Mouse (Mus musculus) intestine, embryonic 15.5 days (tissue): ENCODE results near the gene Fundc1. TPM values are rescaled to one million over a fixed set of nuclear protein-coding genes. Genes with fewer than 3 reads are reported as not detected.
A peak's percentile ranks its signal among the peaks of the same experiment; 100 is the strongest.
"Not testable (repeated sequence)": the region's sequence is repeated elsewhere in the genome, so short reads cannot be mapped to it uniquely, and the experiment has no call there.

ENCODE experiments used
- ATAC-seq: fragments of 200-750 bp; cut with Nextera tagmentation; 2 replicates; pipeline ENCODE4 v1.8.0; 2017; ENCODE audit warnings: moderate TSS enrichment, moderate library complexity
- H3K27ac ChIP-seq: fragments of 300-500 bp; sonication (generic); 2 replicates; pipeline ENCODE4 v1.5.1; 2015; ENCODE audit warnings: mild to moderate bottlenecking, inconsistent platforms
- H3K27me3 ChIP-seq: fragments of 300-500 bp; sonication (generic); replicated peaks from 2 replicates; pipeline ENCODE4 v1.6.1; 2015; ENCODE audit warnings: inconsistent platforms
- H3K36me3 ChIP-seq: fragments of 300-500 bp; sonication (generic); 2 replicates; pipeline ENCODE4 v1.6.1; 2015; ENCODE audit warnings: inconsistent platforms
- H3K4me1 ChIP-seq: fragments of 300-500 bp; sonication (generic); replicated peaks from 2 replicates; pipeline ENCODE4 v1.6.1; 2015; ENCODE audit warnings: inconsistent platforms
- H3K4me2 ChIP-seq: fragments of 300-500 bp; sonication (generic); replicated peaks from 2 replicates; pipeline ENCODE4 v1.6.1; 2015; ENCODE audit warnings: mild to moderate bottlenecking, inconsistent platforms
- H3K4me3 ChIP-seq: fragments of 300-500 bp; sonication (generic); replicated peaks from 2 replicates; pipeline ENCODE4 v1.5.1; 2015; ENCODE audit warnings: inconsistent platforms
- H3K9ac ChIP-seq: fragments of 300-500 bp; sonication (generic); 2 replicates; pipeline ENCODE4 v1.6.1; 2015; ENCODE audit warnings: inconsistent platforms
- H3K9me3 ChIP-seq: fragments of 300-500 bp; sonication (generic); 2 replicates; pipeline ENCODE4 v1.6.1; 2016; ENCODE audit warnings: inconsistent platforms
- WGBS: fragments of 180-500 bp; shearing (Covaris S2); methylation state at CpG from one replicate; pipeline ENCODE4 v1.1.7; 2015; 5-methylcytosine and 5-hydroxymethylcytosine counted together
- polyA plus RNA-seq: library from polyadenylated mRNA; unstranded; fragments of >200 nt; fragmentation: Nextera tagmentation; extraction: Ambion mirVana; gene quantifications from 2 replicates; pipeline ENCODE4 v1.2.1, GENCODE M21; 2015

Fundc1 gene
- polyA plus RNA-seq, result 46.8 and 52.9 TPM in 2 replicates

DNA sequence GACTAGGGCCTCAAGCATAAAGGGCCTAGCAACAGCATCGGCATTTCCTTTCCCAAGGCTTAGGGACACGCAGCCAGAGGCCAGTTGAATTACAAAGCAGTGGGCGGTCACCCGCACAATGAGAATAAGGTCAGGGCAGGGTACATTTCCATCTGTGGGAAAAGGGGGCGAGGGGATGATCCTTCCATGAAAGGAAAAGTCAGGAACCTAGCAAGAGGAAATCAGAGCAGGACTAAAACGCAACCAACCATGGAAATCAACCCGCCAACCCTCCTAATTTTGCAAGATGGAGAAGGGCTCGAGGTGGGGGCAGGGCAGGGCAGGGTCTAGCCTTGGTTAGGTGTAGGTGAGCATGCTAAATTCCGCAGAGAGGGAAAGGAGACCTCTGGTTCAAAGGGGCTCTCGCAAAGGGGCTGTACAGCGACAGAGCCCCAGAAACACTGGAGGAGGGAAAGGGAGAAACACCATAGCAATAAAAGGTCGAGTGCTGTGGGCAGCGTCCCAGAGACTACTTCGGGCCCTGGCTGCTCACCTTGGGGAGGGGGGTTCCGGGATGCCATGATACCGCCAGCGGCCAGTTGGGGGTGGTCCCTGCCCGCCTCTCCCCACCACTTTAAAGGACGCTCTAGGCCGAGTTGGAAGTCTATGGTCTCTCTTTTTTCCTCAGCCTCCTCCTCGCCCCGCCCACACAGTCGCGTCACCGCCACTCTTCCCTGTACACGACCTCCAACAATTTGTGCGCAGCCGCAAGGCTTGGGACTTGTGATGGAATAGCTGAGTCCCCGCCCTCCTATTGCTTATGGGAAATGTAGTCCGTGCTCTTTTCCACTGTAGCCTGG, at the start of gene Fundc1:
Gene Fundc1 (minus strand): TSS at position 705 of the 839 bp plus-strand sequence.
- no peaks in the 10 kb centered on the region for H3K36me3 ChIP-seq
- peak within 1 kb of the TSS; percentile 52 for H3K9ac ChIP-seq
- H3K4me1 ChIP-seq, result no peaks in the 10 kb centered on the region
- H3K27ac ChIP-seq, result peak within 1 kb of the TSS; percentile 71
- peak within 1 kb of the TSS; percentile 48 for H3K4me3 ChIP-seq
- H3K9me3 ChIP-seq, result no peaks in the 10 kb centered on the region
- ATAC-seq, result peak; percentile 99
- H3K27me3 ChIP-seq, result no peaks in the 10 kb centered on the region
- H3K4me2 ChIP-seq, result peak within 1 kb of the TSS; percentile 48
- 16% methylated on average over 28 of the region's 30 CpGs for WGBS

DNA sequence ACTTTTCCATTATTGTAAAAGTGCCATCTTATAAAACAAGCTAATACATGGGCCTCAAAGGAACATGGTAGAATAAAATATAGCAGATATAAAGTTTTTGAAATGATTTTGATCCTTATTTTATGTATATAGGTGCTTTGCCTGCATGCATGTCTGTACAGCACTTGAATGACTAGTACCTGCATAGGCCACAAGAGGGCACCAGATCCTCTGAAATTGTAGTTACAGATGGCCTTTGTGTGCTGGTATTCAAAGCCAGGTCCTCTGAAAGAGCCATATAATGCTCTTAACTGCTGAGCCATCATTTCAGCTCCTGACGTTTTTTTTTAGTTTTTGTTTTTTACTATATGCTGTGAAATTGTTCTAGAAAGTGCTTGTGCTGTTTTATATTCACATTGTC, 39.1 kb upstream of the Fundc1 start:
- Histone ChIP-seq H3K9ac (no peak overlapping the region), H3K36me3 (no peaks in the 10 kb centered on the region), H3K27me3 (no peaks in the 10 kb centered on the region), H3K4me2 (no peak overlapping the region), H3K4me1 (no peaks in the 10 kb centered on the region), H3K4me3 (no peak overlapping the region), H3K27ac (no peak overlapping the region), H3K9me3 (no peaks in the 10 kb centered on the region)
- ATAC-seq, result no peak
- WGBS, result 80% methylated on average over 1 of the region's 1 CpGs

DNA sequence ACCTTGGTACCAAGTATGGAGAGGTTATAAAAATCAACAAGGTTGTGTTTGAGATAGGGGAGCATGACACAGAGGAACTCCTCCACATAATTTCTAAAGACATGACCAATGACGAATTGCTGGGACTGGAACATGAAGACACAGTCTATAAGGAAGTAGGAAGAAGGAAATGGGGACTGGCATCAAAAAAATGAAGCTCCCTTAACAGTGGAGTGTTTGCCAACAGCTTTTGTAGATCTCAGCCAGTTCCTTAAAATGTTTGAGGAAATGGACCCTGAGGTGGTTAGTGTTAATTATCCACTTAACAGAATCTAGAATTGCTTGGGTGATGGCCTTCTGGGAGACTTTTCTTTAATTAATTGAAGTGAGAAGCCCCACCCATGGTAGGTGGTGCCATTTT, 36.6 kb upstream of the Fundc1 start:
- Histone ChIP-seq H3K4me2 (no peak overlapping the region), H3K4me3 (no peak overlapping the region), H3K27ac (no peak overlapping the region), H3K9ac (no peak overlapping the region), H3K4me1 (no peaks in the 10 kb centered on the region), H3K9me3 (no peaks in the 10 kb centered on the region), H3K27me3 (no peaks in the 10 kb centered on the region), H3K36me3 (no peaks in the 10 kb centered on the region)
- WGBS, result 67% methylated on average over 1 of the region's 1 CpGs
- no peak for ATAC-seq

DNA sequence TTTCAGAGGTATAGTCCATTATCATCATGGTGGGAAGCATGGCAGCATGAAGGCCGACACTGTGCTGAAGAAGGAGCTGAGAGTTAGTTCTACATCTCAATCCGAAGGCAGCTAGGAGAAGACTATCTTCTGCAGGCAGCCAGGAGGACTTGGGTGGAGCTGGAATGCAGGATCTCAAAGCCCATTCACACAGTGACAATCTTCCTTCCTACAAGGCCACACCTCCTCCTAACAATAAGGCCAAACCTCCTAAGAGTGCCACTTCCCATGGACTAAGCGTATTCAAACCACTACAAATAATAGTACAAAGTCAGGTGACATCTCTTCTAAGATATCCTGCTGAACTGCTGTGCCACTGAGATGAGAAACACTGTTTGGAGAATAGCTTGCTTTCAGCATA, 35.5 kb upstream of the Fundc1 start:
- ATAC-seq, result no peak
- Histone ChIP-seq H3K4me1 (no peaks in the 10 kb centered on the region), H3K27ac (no peak overlapping the region), H3K4me2 (no peak overlapping the region), H3K36me3 (no peaks in the 10 kb centered on the region), H3K9ac (no peak overlapping the region), H3K9me3 (no peaks in the 10 kb centered on the region), H3K27me3 (no peaks in the 10 kb centered on the region), H3K4me3 (no peak overlapping the region)
- 74% methylated on average over 3 of the region's 3 CpGs for WGBS

DNA sequence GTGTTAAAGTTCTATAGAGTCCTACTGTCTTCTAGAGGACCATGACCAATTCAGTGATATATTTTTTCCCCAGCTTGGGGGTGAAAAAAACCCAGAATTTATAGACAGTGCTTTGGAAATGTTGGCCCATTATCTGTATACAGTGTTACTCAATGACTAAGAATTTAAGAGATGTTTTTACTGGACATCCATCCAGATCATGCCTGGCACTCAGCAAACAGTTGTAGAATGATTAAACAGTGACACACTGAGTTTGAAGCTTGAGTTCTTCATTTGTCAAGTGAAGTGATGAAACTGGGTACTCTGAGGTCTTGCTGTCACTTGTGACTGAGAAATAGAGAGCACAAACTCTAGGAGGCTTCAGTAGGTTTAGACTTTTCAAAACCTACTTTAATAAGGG, 21.2 kb upstream of the Fundc1 start:
- ATAC-seq, result no peak
- Histone ChIP-seq H3K9ac (no peak overlapping the region), H3K27me3 (no peaks in the 10 kb centered on the region), H3K27ac (no peak overlapping the region), H3K4me2 (no peak overlapping the region), H3K36me3 (no peaks in the 10 kb centered on the region), H3K4me3 (no peak overlapping the region), H3K4me1 (no peaks in the 10 kb centered on the region), H3K9me3 (no peaks in the 10 kb centered on the region)

DNA sequence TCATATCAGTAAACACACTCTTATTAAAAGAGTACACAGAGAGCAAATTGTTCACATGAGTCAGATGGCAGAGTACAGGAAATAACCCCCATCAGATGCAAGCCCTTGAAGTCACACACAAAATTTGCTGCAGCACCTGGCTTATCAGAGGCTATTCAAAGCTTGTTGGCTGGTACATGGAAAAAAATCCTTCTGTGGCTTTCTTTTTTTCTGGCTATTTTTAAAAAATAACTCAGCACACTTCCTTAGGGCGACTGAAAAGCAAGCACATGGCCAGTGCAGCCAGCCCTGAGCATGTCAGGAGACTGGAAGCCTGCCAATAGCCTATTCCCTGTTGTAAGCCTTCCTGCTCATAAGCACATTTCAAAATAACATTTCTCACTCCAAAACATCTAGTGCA, 18.6 kb upstream of the Fundc1 start:
- WGBS, result 25% methylated on average over 1 of the region's 1 CpGs
- Histone ChIP-seq H3K27ac (no peak overlapping the region), H3K27me3 (no peaks in the 10 kb centered on the region), H3K4me1 (no peaks in the 10 kb centered on the region), H3K36me3 (no peaks in the 10 kb centered on the region), H3K4me2 (no peak overlapping the region), H3K9ac (no peak overlapping the region), H3K9me3 (no peaks in the 10 kb centered on the region), H3K4me3 (no peak overlapping the region)
- ATAC-seq, result no peak

DNA sequence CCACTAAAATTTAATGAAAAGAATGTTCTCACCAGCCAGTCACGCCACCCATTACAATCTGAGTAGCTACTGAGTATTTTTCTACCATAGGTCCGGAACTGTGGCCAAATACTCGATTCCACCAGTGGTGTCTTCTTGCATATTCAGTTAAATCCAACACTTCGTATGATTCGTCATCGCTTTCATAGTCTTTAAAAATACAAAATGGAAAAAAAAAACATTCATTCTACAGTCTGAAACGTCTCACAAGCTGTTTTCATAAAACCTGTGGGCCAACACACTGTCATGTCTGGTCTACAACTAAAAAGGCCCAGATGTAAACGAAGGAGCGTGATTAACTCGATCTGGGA, 879 bp downstream of the Fundc1 start:
- 32% methylated on average over 10 of the region's 10 CpGs for WGBS
- H3K27ac ChIP-seq, result peak overlapping the region; percentile 71

DNA sequence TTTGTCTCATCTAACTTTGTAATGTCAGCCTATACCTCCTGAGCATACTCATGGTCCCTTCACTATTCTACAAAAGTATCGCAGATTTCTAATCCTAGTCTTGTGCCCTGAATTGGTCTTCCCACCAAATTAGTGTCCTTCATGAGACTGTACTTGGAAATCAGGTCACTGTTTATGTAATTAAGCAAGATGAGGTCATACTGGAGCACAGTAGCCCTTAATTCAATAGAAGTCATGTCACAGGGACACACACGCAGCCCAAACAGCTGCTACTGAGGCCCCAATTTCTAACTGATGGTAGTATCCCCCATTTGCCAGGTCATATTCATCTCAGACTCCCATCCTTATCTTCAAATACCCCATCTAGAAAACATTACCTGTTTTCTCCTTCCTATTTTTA, 3.5 kb downstream of the Fundc1 start:
- H3K27ac ChIP-seq, result no peak overlapping the region
- no peak for ATAC-seq
- H3K4me2 ChIP-seq, result no peak overlapping the region
- no peaks in the 10 kb centered on the region for H3K9me3 ChIP-seq
- H3K27me3 ChIP-seq, result no peaks in the 10 kb centered on the region
- H3K4me1 ChIP-seq, result no peaks in the 10 kb centered on the region
- H3K9ac ChIP-seq, result no peak overlapping the region
- H3K36me3 ChIP-seq, result no peaks in the 10 kb centered on the region
- H3K4me3 ChIP-seq, result no peak overlapping the region
- WGBS, result 82% methylated on average over 2 of the region's 2 CpGs

More for the DNA sequence above, 879 bp downstream of the Fundc1 start:
- Histone ChIP-seq H3K4me1 (no peaks in the 10 kb centered on the region), H3K27me3 (no peaks in the 10 kb centered on the region), H3K36me3 (no peaks in the 10 kb centered on the region), H3K9ac (no peak overlapping the region), H3K4me3 (peak overlapping the region; percentile 48), H3K4me2 (peak overlapping the region; percentile 48), H3K9me3 (no peaks in the 10 kb centered on the region)
- no peak for ATAC-seq

DNA sequence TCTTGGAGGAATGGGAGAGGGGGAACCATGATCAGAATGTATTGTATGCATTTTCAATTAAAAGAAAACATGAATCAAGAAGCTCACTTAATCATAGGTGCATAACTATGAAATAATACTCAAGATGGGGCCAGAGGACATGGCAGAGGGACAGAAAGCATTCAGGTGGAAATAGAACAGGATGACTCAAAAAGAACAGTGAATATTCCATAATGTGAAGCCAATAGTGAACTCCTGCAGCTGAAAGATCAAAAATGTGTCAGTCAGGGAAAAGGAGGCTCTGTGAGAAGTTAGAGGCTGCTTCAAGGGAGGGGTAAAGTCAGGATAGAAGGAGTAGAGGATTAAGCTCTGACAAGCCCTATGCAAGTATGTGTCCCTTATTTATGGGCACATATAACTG, 6.4 kb downstream of the Fundc1 start:
- ATAC-seq, result no peak
- Histone ChIP-seq H3K4me2 (no peak overlapping the region), H3K27me3 (no peaks in the 10 kb centered on the region), H3K27ac (no peak overlapping the region), H3K36me3 (no peaks in the 10 kb centered on the region), H3K9ac (no peak overlapping the region), H3K4me3 (no peak overlapping the region), H3K9me3 (no peaks in the 10 kb centered on the region), H3K4me1 (no peaks in the 10 kb centered on the region)

DNA sequence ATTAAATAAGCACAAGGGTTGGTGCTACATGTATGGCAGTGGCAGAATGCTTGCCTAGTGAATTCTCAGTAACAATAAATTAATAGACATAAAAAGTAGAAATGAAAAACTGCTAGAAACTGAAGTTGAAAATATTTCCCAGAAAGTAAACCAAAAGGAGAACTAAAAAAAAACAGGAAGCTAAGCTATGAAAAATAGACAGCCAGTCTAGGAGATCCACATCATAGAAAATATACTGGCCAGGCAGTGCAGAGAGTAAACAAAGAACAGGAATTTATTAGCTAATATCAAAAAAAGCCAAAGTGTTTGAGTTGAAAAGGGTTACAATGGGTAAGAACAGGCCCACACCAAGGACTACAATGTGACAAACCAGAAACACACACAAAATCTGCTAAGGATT, 7.4 kb downstream of the Fundc1 start:
- ATAC-seq, result no peak
- no peak overlapping the region for H3K27ac ChIP-seq
- no peaks in the 10 kb centered on the region for H3K27me3 ChIP-seq
- H3K4me2 ChIP-seq, result no peak overlapping the region
- no peaks in the 10 kb centered on the region for H3K4me1 ChIP-seq
- no peaks in the 10 kb centered on the region for H3K36me3 ChIP-seq
- no peak overlapping the region for H3K9ac ChIP-seq
- H3K4me3 ChIP-seq, result no peak overlapping the region
- no peaks in the 10 kb centered on the region for H3K9me3 ChIP-seq

DNA sequence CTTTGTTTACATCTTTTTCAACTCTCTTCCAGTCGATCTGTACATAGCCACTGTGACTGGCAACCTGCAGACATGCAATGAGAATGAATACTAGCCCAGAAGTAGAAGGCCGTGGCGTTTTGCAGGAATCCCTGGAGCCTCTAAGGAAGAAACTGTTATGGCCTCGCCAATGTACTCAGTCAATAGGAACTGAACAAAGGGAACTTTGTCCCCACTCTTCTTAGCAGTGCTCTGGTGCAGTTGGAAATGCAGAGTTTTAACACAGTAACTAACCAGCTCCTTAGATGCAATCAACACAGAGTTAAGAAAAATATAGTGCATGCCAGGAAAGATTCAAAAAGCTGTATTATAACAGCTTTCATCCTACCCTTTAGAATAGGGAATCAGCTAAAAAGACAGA, 13.4 kb downstream of the Fundc1 start:
- WGBS, result 54% methylated on average over 4 of the region's 4 CpGs

DNA sequence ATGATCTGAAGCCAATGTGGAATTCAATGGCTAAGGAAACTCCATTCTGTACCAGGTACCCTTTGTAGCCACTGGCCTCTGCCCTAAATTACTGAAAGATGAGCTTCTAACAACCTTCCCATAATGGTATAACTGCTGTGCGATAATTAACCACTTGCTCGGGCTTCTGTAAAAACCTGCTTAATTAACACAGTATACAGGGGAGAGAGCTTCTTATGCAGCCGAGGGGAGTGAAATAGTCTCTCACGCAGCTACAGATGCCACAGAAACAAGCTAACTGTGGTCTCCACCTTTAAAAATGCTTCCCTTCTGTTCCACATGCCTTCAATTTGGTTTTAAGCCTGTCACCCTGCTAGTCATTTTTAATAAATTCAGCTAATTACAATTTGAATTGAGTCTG, 17.6 kb downstream of the Fundc1 start:
- 87% methylated on average over 4 of the region's 4 CpGs for WGBS
- Histone ChIP-seq H3K4me1 (no peaks in the 10 kb centered on the region), H3K9ac (no peak overlapping the region), H3K9me3 (no peaks in the 10 kb centered on the region), H3K4me2 (no peak overlapping the region), H3K27ac (no peak overlapping the region), H3K36me3 (no peaks in the 10 kb centered on the region), H3K4me3 (no peak overlapping the region), H3K27me3 (no peaks in the 10 kb centered on the region)
- no peak for ATAC-seq

More for the DNA sequence above, 13.4 kb downstream of the Fundc1 start:
- H3K9ac ChIP-seq, result no peak overlapping the region
- H3K4me1 ChIP-seq, result no peaks in the 10 kb centered on the region
- no peak overlapping the region for H3K4me3 ChIP-seq
- H3K27ac ChIP-seq, result no peak overlapping the region
- no peak for ATAC-seq
- H3K4me2 ChIP-seq, result no peak overlapping the region
- H3K36me3 ChIP-seq, result no peaks in the 10 kb centered on the region
- no peaks in the 10 kb centered on the region for H3K9me3 ChIP-seq
- H3K27me3 ChIP-seq, result no peaks in the 10 kb centered on the region

DNA sequence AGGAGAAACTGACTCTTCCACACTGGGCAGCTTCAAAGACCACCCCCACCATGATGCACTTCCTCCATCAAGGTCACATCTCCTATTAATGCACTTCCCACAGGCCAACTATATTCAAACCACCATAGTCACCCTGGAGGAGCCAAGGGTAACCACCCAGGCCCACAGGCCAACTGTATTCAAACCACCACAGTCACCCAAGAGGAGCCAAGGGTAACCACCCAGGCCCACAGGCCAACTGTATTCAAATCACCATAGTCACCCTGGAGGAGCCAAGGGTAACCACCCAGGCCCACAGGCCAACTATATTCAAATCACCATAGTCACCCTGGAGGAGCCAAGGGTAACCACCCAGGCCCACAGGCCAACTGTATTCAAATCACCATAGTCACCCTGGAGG, 20.5 kb downstream of the Fundc1 start:
- H3K4me3 ChIP-seq, H3K4me1 ChIP-seq, ATAC-seq, H3K27ac ChIP-seq, H3K4me2 ChIP-seq, H3K36me3 ChIP-seq, H3K9me3 ChIP-seq, H3K9ac ChIP-seq, H3K27me3 ChIP-seq: not testable (repeated sequence)
